Mouse (Mus musculus) MN1 (cell line): Measurements from ENCODE around the gene Ttpal.
A peak's percentile ranks its signal among the peaks of the same experiment; 100 is the strongest.
"Not testable (repeated sequence)": the region's sequence is repeated elsewhere in the genome, so short reads cannot be mapped to it uniquely, and the experiment has no call there.

ENCODE experiments used
- DNase-seq: peaks from one replicate; pipeline ENCODE4 v3.0.0-alpha.2; 2016; ENCODE audit warnings: low spot score

Ttpal gene

DNA sequence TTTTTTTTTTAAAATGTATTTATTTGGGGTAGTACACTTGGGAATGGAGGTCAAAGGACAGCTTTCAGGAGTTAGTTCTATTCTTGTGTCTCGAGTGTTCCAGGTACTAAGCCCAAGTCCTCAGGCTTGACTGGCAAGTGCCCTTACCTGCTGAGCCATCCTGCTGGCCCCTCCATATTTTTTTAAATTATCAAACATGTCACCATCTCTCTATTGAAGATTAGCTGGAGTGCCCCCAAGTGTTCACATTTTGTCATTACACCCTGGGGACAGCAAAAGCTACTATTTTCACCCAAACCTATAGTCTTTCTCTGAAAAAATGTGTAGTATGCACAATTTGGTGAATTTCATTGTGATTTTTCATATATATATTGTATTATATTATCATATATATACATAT, 10.0 kb upstream of the Ttpal start:
- DNase-seq: no peak

DNA sequence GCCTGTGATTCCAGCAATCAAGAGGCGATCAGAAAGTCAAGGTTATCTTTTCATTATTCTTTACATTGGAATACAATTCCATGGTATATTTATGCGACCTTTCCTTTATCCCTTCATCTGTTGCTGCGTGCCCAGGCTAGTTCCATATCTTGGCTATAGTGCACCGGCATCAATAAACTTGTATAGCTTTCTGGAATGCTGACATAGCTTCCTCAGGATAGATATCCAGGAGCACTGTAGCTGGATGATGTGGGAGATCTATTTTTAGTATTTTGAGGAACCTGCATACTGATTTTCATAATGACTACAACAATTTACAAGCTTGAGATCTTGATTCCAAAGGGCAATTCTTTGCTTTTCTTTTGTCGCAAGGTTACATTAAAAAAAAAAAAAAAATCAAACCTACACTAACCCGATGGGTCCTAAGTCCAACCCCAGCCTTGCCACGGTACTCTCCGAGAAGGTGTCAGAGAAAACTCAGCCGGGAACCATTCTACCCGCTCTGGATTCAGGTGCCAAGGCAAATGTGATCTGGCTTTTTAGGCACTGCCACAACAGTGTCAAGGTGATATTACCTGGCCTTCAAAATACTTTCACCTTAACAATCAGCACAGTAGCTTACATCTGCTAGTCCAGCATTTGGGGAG, 8.4 kb upstream of the Ttpal start:
- DNase-seq: no peak

DNA sequence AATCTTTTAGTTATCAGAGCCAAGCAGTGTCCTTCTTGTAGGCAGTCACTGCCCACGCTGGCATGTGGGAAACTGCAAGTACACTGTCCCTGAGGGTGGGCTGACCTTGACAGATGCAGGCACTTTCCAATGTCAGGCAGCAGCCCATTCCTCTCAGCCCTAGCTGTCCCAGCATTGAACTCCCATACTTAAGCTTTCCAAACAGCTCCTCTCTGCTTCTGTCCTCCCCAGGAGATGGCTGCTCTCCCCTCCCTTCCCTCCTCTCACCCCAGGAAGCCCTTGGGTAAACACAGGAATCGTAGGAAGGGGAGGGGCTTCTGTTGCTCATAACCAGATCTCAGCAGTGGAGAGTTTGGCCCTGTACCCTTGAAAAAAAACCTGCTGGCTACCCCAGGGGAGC, 7.0 kb upstream of the Ttpal start:
- no peak for DNase-seq

DNA sequence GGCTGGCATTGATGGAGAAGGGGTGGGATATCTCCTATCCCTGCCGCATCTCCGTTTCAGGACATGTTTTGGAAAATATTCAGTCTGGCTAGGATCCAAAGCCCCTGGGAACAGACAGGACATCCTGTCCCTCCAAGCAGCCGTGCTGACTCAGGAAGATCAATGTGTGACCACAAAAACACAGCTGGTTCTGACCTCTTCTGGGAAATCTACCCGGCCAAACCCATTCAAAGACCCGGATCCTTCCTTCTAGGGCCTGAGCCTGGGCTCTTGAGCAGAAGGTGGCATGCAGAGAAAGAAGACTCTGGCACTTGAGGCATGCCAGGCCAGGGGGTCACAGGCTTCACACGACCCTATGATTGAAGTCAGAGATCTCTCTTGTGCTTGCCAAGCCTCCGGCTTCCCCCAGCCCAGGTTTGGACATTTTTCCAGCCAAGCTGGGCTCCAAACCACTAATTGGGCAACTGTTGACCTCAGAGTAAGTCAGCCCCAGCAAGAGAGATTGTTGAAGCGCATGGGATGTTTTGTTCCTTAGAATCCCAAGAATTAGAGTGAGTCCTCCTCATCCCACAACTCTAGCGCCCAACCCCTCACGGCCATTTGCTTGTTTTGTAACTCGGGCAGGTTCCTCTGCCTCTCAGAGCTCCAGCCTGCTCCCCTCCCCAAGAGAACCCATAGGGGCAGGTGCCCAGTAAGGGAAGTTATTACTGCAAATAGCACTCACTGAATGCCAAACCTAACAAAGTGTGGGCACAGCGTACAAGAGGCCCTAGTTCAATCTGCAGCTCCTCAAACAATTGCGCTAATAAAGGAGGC, 5.8 kb upstream of the Ttpal start:
- no peak for DNase-seq

DNA sequence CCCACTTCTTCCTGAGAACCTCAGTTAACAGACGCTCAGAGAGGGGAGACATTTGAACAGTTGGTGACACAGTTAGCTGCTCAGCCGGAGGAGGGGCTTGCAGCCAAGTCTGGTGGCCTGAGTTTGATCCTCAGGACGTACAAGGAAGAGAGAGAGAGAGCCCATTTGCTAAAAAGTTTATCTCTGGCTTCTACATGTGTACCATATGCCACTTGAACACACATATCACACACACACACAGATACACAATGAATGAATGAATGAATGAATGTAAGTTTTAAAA, 5.3 kb upstream of the Ttpal start:
- no peak for DNase-seq

DNA sequence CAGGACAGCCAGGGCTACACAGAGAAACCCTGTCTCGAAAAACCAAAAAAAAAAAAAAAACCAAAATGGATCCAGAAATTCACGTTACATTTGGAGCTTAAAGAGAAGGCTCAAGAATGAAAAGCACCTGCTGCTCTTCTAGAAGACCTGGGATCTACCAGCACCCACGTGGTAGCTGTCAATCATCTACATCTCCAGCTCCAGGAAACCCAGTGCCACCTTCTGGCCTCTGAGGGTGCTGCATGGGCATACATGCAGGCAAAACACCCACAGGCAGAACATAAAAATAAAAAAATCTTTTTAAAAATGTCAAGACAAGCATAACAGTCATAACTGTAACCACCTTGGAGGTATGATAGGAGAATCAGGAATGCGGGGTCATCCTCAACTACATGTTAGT, 4.5 kb upstream of the Ttpal start:
- DNase-seq: peak; percentile 49

DNA sequence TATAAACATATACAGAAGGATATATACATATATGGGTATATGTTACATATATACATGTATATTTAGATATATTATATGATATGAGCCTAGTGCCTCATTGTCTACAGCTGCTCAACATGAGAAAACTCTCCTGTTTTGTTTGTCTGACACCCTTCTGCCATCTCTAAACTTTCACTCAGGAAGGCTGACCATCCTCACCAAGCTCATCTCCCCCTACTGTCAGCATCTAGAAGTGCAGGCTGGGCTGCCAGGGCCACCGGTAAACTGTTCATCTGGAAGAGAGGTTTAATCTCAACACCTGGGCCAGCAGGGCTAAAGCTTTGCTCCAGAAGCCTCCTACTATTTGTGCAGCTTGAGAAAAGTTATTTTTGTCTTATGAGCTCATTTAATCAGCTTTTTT, 2.9 kb upstream of the Ttpal start:
- DNase-seq: peak; percentile 71

DNA sequence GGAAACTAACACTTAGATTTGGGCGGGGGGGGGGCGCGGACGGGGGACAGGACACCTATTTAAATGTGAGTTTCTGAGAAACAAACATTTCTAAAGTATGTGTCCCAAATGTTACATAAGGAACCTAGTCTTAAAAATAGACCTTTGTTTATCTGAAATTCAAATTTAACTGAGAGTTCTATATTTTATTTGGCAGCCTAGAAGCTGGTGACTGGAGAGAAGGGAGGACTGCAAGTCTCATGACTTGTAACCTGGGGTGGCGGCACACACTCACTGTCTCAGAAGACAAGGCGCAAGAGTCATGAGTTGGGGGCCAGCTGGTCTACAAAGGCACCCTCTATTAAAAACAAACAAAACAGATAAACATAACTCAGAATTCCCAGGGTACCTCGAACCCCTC, 1.0 kb upstream of the Ttpal start:
- no peak for DNase-seq

DNA sequence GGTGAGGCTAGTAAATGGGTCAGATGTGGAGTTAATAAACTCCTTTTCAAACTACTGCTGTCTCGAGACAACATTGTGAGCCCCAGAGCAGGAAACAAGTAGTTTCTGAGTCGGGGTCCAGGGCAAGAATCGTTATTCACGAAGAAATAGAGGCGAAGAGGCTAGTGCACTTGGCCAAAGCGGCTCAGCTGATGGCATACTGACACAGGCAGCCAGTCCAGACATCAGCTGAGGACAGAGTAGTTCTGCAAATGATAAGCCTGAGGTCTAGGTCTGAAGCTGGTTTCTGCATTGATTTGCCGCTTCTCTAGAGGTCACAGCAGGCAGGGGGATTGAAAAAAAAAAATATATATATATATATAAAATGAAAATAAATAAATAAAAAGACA, 408 bp upstream of the Ttpal start:
- no peak for DNase-seq

DNA sequence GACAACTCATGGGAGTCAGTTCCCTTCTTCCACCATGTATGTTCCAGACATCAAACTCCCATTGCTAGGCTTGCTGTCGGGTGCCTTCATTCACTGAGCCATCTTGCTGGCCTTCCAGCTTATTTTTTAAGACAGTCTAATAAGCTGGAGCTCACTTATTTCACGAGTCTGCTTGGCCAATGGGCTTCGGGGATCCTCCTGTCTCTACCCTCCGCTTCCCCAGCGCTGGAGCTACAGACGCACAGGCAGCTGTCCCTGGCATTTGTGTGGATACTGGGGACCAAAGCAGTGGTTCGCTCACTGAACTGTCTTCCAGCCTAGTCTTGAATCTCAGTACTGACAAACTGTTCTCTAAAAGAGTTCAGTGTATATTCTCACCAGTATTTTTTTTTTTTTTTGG, 4.0 kb downstream of the Ttpal start:
- no peak for DNase-seq

DNA sequence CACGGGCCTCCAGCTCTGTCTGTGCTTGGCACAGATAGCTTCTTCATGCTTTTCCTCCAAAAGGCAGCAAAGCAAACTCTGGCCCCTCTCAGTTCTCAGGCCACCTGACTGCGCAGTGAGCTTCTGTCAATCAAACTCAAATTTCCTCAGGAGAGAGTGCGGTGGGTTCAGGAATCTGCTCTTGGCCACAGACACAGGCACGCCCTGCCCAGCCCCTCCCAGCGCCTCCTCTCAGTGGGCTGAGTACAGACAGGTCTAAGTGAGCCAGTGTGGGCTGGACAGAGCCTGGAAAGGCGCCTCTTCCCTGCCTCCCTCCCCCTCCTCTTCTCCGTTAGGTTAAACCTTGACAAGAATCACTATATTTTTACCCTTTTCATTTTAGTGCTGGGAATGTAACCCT, 5.9 kb downstream of the Ttpal start:
- DNase-seq: no peak

DNA sequence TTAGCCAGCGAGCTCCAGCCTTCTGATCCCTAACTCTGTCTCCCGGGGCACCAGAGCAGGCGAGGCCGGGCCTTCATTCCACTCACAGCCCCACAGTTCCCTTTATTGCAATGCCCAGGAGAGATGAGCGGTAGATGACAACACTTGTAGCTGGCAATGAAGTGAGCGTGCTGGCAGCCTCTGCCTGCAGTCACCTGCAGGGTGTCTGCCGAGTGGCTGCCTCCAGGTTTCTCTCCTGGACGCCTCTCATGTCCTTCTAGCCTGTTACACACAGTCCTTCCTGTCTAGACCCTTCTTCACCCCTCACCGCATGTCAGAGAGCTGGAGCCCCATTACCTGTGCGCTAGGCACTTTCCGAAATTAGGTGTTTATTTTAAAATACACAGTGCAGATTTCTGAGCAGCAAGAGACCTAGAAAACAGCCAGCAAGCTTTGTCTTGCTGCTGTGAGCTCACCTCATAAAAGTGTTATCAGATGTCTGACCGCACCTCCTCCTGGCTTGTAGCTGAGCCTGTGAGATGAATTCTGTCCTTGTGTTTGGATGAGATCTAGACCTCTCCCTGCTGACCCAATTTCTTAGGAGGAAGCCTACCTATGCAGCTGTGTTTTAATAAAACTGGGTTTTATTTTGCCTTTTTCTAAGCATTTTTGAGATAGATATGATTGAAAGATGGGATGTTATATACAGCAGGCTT, 7.3 kb downstream of the Ttpal start:
- DNase-seq: no peak

DNA sequence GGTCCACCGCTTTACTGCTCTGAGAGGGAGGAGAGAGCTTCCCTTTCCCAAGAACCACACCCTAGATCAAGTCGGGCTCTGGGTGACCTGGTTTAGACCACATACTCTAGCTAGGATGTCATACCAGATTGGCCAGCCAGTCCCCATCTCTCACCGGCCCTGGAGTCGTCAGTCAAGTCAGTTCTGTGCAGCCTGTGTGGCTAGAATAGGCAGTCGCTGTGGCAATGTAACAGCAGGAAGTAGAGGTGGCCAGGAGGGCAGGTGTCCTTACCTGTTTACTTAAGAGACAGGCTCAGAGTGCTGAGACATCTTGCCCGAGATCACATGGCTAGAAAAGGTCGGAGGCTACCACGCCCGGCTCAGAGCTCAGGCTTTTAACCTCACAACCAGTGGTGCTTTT, 9.1 kb downstream of the Ttpal start:
- DNase-seq: no peak

DNA sequence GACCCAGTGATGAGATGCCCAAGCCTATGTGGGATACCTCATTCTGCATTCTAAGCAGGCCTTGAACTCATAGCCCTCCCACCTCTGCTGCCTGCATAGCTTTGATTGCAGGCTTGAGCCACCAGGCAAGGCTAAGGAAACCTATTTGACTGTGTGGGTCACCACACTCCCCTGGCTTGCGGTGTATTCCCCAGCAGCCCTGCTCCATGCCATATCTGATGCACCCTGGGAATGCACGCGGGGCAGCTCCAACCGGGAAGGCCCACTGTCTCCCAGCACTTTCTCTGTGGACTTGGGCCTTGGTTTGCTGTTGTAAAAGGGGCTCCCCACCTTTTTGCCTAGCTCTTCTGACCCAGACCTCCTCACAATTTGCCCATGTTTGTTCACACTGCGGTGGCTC, 11.1 kb downstream of the Ttpal start:
- no peak for DNase-seq

DNA sequence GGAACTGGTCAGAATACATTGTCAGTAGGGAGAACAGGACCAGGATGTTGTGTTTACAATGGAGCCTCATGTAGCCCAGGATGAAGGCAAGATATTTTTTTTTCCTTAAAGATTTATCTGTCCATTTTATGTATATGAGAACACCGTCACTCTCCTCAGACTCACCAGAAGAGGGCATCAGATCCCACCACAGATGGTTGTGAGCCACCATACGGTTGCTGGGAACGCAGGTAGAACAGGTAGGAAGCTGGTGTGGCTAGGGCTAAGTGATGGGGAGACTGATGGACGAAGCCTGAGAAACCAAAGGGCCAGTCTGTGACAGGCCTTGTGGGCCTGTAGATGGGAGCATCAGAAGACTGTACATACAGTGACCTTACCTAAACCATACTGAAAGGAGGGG, 11.9 kb downstream of the Ttpal start:
- DNase-seq: no peak

DNA sequence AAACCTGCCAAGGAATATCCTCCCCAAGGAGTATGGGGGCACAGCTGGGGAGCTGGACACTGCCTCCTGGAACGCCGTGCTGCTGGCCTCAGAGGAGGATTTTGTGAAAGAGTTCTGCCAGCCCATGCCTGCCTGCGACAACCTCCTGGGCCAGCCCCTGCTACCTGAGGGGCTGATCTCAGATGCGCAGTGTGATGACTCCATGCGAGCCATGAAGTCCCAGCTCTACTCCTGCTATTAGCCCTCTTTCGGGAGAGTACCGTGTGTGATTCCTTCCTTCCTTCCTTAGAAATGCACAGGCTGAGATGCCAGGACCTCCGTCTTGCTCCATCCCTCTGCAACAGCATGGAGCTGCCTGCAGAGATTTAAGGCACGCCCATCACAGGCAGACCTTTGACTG, 13.3 kb downstream of the Ttpal start:
- DNase-seq: no peak

DNA sequence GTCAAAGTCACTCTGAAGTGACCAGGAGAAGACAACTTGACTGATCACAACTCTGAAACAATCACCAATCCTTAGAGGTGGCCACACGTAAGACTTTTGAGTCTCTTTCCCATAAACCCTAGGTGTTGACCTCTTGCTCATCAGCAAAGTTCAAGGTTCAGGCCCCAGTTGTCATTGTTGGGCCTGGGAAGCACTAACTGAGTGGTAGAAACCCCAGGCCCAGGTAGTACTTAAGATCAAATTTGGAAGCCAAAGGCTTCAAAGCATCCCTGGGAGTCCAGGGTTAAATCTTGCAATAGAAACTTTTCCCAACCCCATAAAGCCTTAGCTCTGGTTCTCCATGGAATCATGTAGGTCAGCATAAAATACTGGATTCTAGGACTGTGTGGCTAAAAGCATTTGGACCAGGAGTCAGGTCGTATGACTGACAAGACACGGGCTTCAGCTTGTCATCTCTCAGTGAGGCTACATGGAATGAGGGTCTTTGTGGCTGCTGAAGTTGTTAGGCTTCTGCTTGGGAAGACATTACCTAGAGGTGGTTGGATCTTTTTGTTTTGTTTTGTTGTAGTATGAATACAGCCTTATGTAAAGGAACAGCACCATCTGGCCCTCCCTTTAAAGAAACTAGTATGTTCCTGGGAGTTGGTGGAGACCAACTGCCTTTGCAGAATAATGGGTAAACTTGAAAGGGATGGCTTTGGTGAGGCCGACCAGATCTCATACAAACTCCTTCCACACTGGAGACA, 14.0 kb downstream of the Ttpal start:
- no peak for DNase-seq

DNA sequence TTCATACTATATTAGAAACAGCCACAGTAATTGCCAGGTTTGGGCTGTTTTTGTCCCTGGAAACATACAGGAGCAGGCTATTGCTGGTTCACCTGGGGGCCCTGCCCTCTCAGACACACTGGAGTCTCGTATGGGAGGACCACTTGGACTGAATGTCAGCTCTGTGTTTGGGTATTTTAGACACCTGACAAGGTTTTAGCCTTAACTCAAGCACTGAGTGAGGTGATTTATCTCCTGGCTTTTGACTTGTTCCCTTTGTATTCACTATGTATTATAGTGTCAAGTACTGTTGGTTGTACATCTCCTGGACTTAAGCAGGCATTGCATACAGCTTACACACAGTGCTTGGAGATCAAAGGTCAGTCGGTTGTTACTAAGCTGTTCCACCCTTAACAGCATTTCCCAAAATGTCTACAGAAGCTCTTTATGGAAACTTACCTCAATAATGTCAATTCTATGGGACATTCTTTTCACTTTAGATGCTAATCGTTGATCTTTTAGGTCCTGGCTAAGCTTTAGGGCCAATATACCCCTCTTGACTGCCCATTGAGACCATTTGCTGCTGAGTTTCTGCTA, 14.6 kb downstream of the Ttpal start:
- DNase-seq: no peak

DNA sequence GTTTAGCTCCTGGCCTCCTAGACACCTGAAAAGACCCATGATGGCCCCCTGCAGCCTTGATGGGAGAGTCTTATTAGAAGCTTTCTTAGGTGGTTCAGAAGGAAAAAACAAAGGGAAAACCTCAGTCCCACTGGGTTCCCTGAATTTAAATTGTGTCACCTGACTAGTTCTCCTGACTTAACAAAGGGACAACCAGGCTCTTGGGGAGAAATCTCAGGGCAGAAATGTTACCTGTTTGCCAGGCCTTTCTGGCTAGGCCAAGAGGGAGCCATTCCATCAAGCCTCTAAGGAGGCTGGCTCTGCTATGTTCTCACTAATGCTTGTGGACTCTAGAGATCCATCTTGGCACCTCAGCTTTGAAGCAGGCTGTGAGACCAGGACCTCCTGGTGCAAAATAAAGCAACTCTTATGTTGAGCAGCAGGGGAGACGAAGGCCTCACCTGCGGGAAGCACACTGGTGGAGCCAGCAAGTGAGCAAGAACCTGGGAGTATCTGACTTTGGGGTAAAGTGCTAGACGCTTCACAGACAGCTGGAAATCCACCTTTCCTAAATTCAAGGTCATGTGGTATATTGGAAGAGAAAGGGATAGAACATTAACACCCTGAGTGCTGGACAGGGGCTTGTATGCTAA, 15.2 kb downstream of the Ttpal start:
- no peak for DNase-seq

DNA sequence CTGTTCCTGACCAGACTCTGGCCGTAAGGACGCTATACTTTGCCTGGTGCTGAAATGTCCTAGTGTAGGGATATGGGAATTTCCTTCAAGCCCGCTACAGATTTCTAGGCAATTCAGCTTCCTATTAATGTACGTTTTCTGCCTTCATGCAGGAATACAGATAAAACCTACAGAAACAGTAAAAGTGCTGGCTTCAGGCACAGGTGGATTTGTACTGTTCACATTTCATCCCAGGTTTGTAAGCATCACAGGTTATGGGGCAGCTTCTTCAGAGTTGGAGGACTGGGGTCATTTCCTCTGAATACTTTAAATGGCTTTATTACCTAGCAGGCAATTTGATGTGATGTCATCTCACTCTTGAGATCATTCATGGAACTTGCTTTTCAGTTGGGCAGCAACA, 15.8 kb downstream of the Ttpal start:
- no peak for DNase-seq

DNA sequence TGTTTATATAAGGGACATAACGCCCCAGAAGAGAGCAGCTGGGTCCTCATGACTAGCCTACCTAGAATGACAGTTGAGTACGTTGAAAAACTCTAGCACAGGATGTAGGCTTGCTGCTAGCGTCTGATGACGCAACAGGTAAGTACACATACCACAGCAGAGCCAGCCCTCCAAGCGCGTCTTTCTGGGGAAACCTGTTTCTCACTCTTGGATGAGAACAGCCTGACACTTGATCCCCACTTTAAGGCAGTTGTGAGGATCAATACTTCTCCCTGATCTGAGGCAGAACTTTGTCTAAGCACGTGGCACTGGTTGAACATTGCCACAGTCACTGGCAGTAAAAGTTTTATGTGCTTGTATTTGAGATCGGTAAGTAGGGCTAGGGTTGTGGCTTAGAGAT, 18.3 kb downstream of the Ttpal start:
- no peak for DNase-seq

DNA sequence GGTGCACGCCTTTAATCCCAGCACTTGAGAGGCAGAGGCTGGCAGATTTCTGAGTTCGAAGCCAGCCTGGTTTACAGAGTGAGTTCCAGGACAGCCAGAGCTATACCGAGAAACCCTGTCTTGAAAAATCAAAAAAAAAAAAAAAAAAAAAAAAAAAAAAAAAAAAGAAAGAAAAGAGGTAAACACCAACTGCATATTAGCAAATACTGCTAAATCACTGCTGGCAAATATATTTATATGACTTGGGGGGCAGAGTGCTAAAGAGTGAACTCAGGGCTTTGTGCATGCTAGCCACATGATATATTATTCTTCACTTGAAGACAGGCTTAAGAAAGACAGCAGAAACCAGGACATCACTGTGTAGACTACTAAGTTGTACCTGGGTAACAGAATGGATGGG, 19.3 kb downstream of the Ttpal start:
- DNase-seq: not testable (repeated sequence)
